Mouse (Mus musculus): ENCODE measurements at regions not wholly inside any gene's neighbourhood (a gene's known extent, or its start where the extent isn't known, plus 50 kb on each side); places are given as distances from the start of the nearest gene placed in this dataset.

DNA sequence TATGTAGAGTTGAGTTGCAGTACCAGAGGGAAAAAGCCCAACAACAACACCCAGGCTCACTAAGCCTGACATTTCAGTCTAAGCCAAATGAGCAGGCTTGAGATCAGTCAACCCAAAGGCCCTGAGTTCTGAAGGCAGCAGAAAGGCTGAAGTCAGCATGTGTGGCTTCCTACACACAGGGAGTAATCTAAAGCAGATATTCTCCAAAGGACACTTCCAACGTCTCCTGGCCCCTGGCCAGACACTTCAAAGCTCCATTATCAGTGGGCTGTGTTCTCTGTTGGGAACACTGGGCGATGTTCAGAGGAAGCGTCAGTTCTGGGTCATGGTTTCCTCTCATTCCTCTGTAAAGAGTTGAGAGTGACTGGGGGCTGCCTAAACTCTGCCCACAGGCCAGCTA lies 155.9 kb downstream of the Slc30a10 start:
- no peaks in the 10 kb centered on the region for H3K36me3 ChIP-seq (replicated peaks)
- no peak for DNase-seq (ENCODE audit: low spot score)
- no peaks in the 10 kb centered on the region for H3K9me3 ChIP-seq (replicated peaks)
- ATAC-seq (ENCODE audit: extremely low read depth, insufficient number of reproducible peaks, low FRiP score, poor library complexity, severe bottlenecking), result no peak
- H3K4me1 ChIP-seq (ENCODE audit: insufficient read depth, low read depth, low read length), result no peaks in the 10 kb centered on the region
- no peak overlapping the region for H3K4me3 ChIP-seq (ENCODE audit: low read depth, low read length)
- TF ChIP-seq TAL1 (conservative IDR thresholded peaks at IDR 0.05; ENCODE audit: low read depth, low read length), result no peak
- no peak for TF ChIP-seq GATA1 (IDR thresholded peaks at IDR 0.05; ENCODE audit: borderline replicate concordance, low read length)
- TF ChIP-seq GATA2 (IDR thresholded peaks at IDR 0.05; ENCODE audit: borderline replicate concordance, low read depth, low read length), result no peak
- TF ChIP-seq CTCF (IDR thresholded peaks at IDR 0.05; ENCODE audit: low read depth, low read length), result no peak
- no peak for TF ChIP-seq POLR2AphosphoS5 (IDR thresholded peaks at IDR 0.05; ENCODE audit: insufficient replicate concordance, low read depth, low read length)
- no peaks in the 10 kb centered on the region for H3K27me3 ChIP-seq (ENCODE audit: insufficient read depth, low read length)

DNA sequence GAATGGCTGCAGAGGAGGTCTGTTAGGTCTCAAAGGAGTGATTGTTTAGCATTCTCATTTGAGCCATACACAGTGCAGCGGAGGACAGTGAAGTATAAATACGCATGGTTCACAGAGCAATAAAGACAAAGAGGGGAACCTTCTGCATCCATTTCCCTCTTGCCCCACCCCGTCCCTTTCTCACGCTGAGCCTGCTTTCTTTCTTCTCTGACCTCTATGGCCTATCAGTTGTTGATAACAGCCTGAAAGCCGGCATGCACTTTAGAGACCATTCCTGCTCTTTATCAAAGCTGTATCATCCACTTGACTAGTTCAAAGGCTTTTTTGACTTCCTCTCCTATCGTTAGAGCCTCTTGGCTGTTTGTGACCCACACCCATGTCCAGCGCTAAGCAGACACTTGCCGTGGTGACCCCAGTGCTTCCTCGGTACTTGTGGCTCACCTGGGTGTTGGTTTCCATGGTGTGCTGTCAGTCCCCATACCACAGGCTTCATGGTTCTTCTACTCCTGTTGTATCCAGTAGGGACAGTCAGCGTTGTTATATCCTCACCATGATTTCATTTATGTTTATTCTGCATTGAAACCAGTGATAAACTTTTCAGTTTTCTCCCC lies 161.3 kb downstream of the Slc30a10 start:
- no peak overlapping the region for H3K4me3 ChIP-seq (ENCODE audit: low read depth, low read length)
- H3K9me3 ChIP-seq (replicated peaks), result no peaks in the 10 kb centered on the region
- no peaks in the 10 kb centered on the region for H3K27me3 ChIP-seq (ENCODE audit: insufficient read depth, low read length)
- no peaks in the 10 kb centered on the region for H3K36me3 ChIP-seq (replicated peaks)
- no peak for DNase-seq (ENCODE audit: low spot score)
- no peak for ATAC-seq (ENCODE audit: extremely low read depth, insufficient number of reproducible peaks, low FRiP score, poor library complexity, severe bottlenecking)
- TF ChIP-seq GATA1 (IDR thresholded peaks at IDR 0.05; ENCODE audit: borderline replicate concordance, low read length) (no peak), GATA2 (IDR thresholded peaks at IDR 0.05; ENCODE audit: borderline replicate concordance, low read depth, low read length) (no peak), TAL1 (conservative IDR thresholded peaks at IDR 0.05; ENCODE audit: low read depth, low read length) (no peak), POLR2AphosphoS5 (IDR thresholded peaks at IDR 0.05; ENCODE audit: insufficient replicate concordance, low read depth, low read length) (no peak), CTCF (IDR thresholded peaks at IDR 0.05; ENCODE audit: low read depth, low read length) (no peak)
- H3K4me1 ChIP-seq (ENCODE audit: insufficient read depth, low read depth, low read length), result no peaks in the 10 kb centered on the region

DNA sequence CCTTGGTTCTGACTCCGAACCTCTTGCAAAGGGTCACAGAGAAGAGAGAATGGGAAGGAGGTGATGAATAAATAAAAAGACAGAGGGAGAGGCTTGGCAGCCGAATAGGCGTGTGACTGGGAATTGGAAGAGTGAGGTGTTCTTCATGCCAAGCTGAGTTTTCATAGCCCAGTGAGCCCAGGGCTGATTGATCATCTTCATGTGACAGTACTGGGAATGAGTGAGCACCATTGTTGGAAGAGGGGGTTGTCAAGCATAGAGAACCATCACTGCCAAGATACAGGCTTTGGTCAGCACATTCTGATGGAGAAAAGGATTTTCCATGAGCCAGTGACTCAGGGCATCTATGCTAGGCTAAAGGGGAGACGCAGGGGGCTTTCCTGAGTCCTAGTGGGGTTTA lies 163.0 kb downstream of the Slc30a10 start:
- Histone ChIP-seq H3K36me3 (replicated peaks) (no peaks in the 10 kb centered on the region), H3K4me1 (ENCODE audit: insufficient read depth, low read depth, low read length) (no peaks in the 10 kb centered on the region), H3K27me3 (ENCODE audit: insufficient read depth, low read length) (no peaks in the 10 kb centered on the region), H3K9me3 (replicated peaks) (no peaks in the 10 kb centered on the region), H3K4me3 (ENCODE audit: low read depth, low read length) (no peak overlapping the region)
- DNase-seq (ENCODE audit: low spot score), result no peak
- ATAC-seq (ENCODE audit: extremely low read depth, insufficient number of reproducible peaks, low FRiP score, poor library complexity, severe bottlenecking), result no peak
- TF ChIP-seq GATA1 (IDR thresholded peaks at IDR 0.05; ENCODE audit: borderline replicate concordance, low read length), result no peak
- TF ChIP-seq POLR2AphosphoS5 (IDR thresholded peaks at IDR 0.05; ENCODE audit: insufficient replicate concordance, low read depth, low read length), result no peak
- TF ChIP-seq GATA2 (IDR thresholded peaks at IDR 0.05; ENCODE audit: borderline replicate concordance, low read depth, low read length), result no peak
- no peak for TF ChIP-seq TAL1 (conservative IDR thresholded peaks at IDR 0.05; ENCODE audit: low read depth, low read length)
- TF ChIP-seq CTCF (IDR thresholded peaks at IDR 0.05; ENCODE audit: low read depth, low read length), result no peak

DNA sequence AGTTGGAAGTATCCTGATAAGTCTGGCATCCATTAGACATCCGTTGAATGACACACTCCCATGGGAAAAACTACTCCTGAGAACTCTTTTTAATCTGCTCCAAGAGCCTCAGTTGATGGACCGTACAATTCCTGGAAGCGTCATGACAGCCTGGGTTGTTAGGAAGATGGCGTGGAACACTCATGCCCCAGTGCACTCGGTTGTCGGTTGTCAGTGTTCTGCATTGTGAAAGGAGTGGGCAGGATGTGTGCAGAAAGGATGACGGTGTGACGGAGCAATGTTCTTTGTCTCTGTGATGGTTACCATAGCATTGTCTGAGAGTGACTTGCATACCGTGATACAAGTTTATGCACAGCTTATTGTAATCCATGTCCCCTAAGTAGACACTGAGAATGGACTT lies 164.4 kb downstream of the Slc30a10 start:
- Histone ChIP-seq H3K27me3 (ENCODE audit: insufficient read depth, low read length) (no peaks in the 10 kb centered on the region), H3K4me1 (ENCODE audit: insufficient read depth, low read depth, low read length) (no peaks in the 10 kb centered on the region), H3K9me3 (replicated peaks) (no peaks in the 10 kb centered on the region), H3K36me3 (replicated peaks) (no peaks in the 10 kb centered on the region), H3K4me3 (ENCODE audit: low read depth, low read length) (no peak overlapping the region)
- ATAC-seq (ENCODE audit: extremely low read depth, insufficient number of reproducible peaks, low FRiP score, poor library complexity, severe bottlenecking) (no peak), DNase-seq (ENCODE audit: low spot score) (no peak)
- TF ChIP-seq GATA2 (IDR thresholded peaks at IDR 0.05; ENCODE audit: borderline replicate concordance, low read depth, low read length) (no peak), GATA1 (IDR thresholded peaks at IDR 0.05; ENCODE audit: borderline replicate concordance, low read length) (no peak), TAL1 (conservative IDR thresholded peaks at IDR 0.05; ENCODE audit: low read depth, low read length) (no peak), POLR2AphosphoS5 (IDR thresholded peaks at IDR 0.05; ENCODE audit: insufficient replicate concordance, low read depth, low read length) (no peak), CTCF (IDR thresholded peaks at IDR 0.05; ENCODE audit: low read depth, low read length) (no peak)

DNA sequence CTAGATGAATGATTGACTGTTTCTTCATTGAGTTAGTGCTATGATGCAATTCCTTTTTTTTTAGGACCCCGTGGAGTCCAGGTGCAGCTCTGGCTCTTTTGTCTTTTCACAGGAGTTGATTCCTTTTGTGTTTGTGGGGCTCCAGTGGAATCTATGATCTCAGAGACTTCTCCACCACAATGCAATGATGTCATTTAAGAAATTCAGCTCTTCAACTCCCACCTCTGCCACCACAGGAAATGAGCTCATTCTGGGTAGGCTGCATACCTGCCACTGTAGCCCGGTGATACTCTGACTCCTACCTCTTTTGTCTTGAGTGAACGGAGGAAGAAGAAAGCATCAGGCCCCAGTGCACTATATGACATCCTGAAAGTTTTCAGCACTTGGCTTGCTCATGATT lies 173.8 kb downstream of the Slc30a10 start:
- TF ChIP-seq GATA1 (IDR thresholded peaks at IDR 0.05; ENCODE audit: borderline replicate concordance, low read length), result no peak
- TF ChIP-seq POLR2AphosphoS5 (IDR thresholded peaks at IDR 0.05; ENCODE audit: insufficient replicate concordance, low read depth, low read length), result no peak
- no peak for TF ChIP-seq CTCF (IDR thresholded peaks at IDR 0.05; ENCODE audit: low read depth, low read length)
- no peak for TF ChIP-seq TAL1 (conservative IDR thresholded peaks at IDR 0.05; ENCODE audit: low read depth, low read length)
- no peak for TF ChIP-seq GATA2 (IDR thresholded peaks at IDR 0.05; ENCODE audit: borderline replicate concordance, low read depth, low read length)
- Histone ChIP-seq H3K4me3 (ENCODE audit: low read depth, low read length) (no peak overlapping the region), H3K9me3 (replicated peaks) (no peaks in the 10 kb centered on the region), H3K27me3 (ENCODE audit: insufficient read depth, low read length) (no peaks in the 10 kb centered on the region), H3K36me3 (replicated peaks) (no peaks in the 10 kb centered on the region), H3K4me1 (ENCODE audit: insufficient read depth, low read depth, low read length) (no peaks in the 10 kb centered on the region)
- ATAC-seq (ENCODE audit: extremely low read depth, insufficient number of reproducible peaks, low FRiP score, poor library complexity, severe bottlenecking) (no peak), DNase-seq (ENCODE audit: low spot score) (no peak)

DNA sequence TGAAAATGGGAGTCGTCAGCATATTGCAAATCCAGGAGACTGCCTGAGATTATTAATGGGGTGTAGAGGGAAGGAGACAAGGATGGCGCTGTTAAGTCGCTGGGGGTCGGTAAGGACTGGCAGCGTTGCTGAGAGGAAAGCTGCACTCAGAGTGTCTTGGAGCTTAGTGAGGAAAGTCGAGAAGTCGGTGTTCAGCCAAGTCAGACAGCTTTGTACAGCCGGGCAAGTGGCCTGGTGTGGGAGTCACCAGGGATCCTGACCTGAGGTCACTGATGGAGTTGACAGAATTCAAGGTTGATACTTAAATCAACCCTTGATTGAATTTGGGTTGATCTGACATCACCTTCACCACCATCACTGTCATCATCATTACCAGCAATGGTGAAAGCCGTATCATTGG lies 175.3 kb downstream of the Slc30a10 start:
- TF ChIP-seq GATA1 (IDR thresholded peaks at IDR 0.05; ENCODE audit: borderline replicate concordance, low read length), result no peak
- TF ChIP-seq CTCF (IDR thresholded peaks at IDR 0.05; ENCODE audit: low read depth, low read length), result no peak
- TF ChIP-seq TAL1 (conservative IDR thresholded peaks at IDR 0.05; ENCODE audit: low read depth, low read length), result no peak
- TF ChIP-seq POLR2AphosphoS5 (IDR thresholded peaks at IDR 0.05; ENCODE audit: insufficient replicate concordance, low read depth, low read length), result no peak
- no peak for TF ChIP-seq GATA2 (IDR thresholded peaks at IDR 0.05; ENCODE audit: borderline replicate concordance, low read depth, low read length)
- DNase-seq (ENCODE audit: low spot score) (no peak), ATAC-seq (ENCODE audit: extremely low read depth, insufficient number of reproducible peaks, low FRiP score, poor library complexity, severe bottlenecking) (no peak)
- Histone ChIP-seq H3K4me1 (ENCODE audit: insufficient read depth, low read depth, low read length) (no peaks in the 10 kb centered on the region), H3K9me3 (replicated peaks) (no peaks in the 10 kb centered on the region), H3K4me3 (ENCODE audit: low read depth, low read length) (no peak overlapping the region), H3K27me3 (ENCODE audit: insufficient read depth, low read length) (no peaks in the 10 kb centered on the region), H3K36me3 (replicated peaks) (no peaks in the 10 kb centered on the region)

Data from G1E (cell line).